8 mouse cellular contexts compared by ENCODE assay signal in genomic region chr17:80479295-80480030, GRCm38 (mm10). TPM values are rescaled to one million over a fixed set of nuclear protein-coding genes. Genes with fewer than 3 reads are reported as not detected.
DNase-seq lines count a peak whose midpoint lies in the region; ATAC-seq and TF ChIP-seq lines count a peak whose summit lies in the region.

No protein-coding gene starts in this region.

- no peaks in the 10 kb centered on the region for H3K9me3 ChIP-seq in MEL (replicated peaks; ENCODE audit: insufficient read depth, low read length)
- no peaks in the 10 kb centered on the region for H3K9me3 ChIP-seq in forebrain, postnatal 0 days (ENCODE audit: low read length)
- no peaks in the 10 kb centered on the region for H3K9me3 ChIP-seq in lung, postnatal 0 days (ENCODE audit: low read length)

- intact Hi-C loops in heart, postnatal 36 days (cut with DNase I): loop anchor here (2.0 to 10.0 kb wide), 4 partner anchors 15 to 272 kb away; partner anchors contain the start of genes Gm10190, Map4k3, Srsf7 and Ttc39d

- peak overlapping the region; percentile 92 to 95 for H3K4me3 ChIP-seq in MEL (ENCODE audit: control insufficient read depth in 1 of 2, insufficient read depth in 1 of 2, low read depth in 2 of 2, low read length in 2 of 2)
- H3K4me3 ChIP-seq in cerebellum, adult 2 months (replicated peaks; ENCODE audit: insufficient read depth, low read depth, low read length): peak overlapping the region; percentile 74
- peak overlapping the region; percentile 94 for H3K4me3 ChIP-seq in forebrain, postnatal 0 days (ENCODE audit: low read depth, low read length)
- H3K4me3 ChIP-seq in lung, postnatal 0 days (ENCODE audit: low read depth, low read length): peak overlapping the region; percentile 94

- TF ChIP-seq RAD21 in MEL (IDR thresholded peaks at IDR 0.05; ENCODE audit: low read depth, low read length): no peak

- peak overlapping the region; percentile 86 for H3K27ac ChIP-seq in MEL (ENCODE audit: control insufficient read depth, low read depth, low read length)
- peak overlapping the region; percentile 48; the same call in 1 of the 2 replicates for H3K27ac ChIP-seq in cerebellum, adult 2 months (ENCODE audit: insufficient read depth, low read length)
- H3K27ac ChIP-seq in forebrain, postnatal 0 days (ENCODE audit: low read depth, low read length): peak overlapping the region; percentile 96
- peak overlapping the region; percentile 95 for H3K27ac ChIP-seq in lung, postnatal 0 days (ENCODE audit: low read length)

- H3K36me3 ChIP-seq in MEL (ENCODE audit: control insufficient read depth in 1 of 2, insufficient read depth in 2 of 2, low read length in 2 of 2): peaks cover 3 to 39% of the 10 kb centered on the region in 2 experiments; a peak in 2 of 4 replicates
- H3K36me3 ChIP-seq in forebrain, postnatal 0 days (ENCODE audit: insufficient read depth): 0 out of 2 replicates have a peak, but pooled peaks cover 3% of the 10 kb centered on the region
- no peaks in the 10 kb centered on the region for H3K36me3 ChIP-seq in lung, postnatal 0 days (ENCODE audit: insufficient read depth, low read length)

- under 1% methylated on average over 70 of the region's 71 CpGs for WGBS in cerebellum, adult 2 months
- 1% methylated on average over 71 of the region's 71 CpGs for WGBS in forebrain, postnatal 0 days
- 1% methylated on average over 45 of the region's 71 CpGs for WGBS in lung, postnatal 0 days

- DNase-seq in MEL (ENCODE audit: low read depth, low spot score): peak; percentile 88
- DNase-seq in cerebellum, adult 2 months: peak; percentile 55 to 68
- peak; percentile 60 for DNase-seq in forebrain, postnatal 0 days
- peak; percentile 57 to 71 for DNase-seq in heart, postnatal 36 days
- DNase-seq in layer of hippocampus, adult 9-11 months: peak; percentile 49
- DNase-seq in lung, postnatal 0 days (ENCODE audit: low spot score): peak; percentile 56
- peak; percentile 46 for DNase-seq in ovary, postnatal 10 days (ENCODE audit: low spot score)
- peak; percentile 55 to 58 for DNase-seq in thymus, postnatal 10 days (ENCODE audit: low spot score in 2 of 2)

- H3K27me3 ChIP-seq in MEL (ENCODE audit: control insufficient read depth in 1 of 2, insufficient read depth in 2 of 2, low read length in 2 of 2): no peaks in the 10 kb centered on the region
- no peaks in the 10 kb centered on the region for H3K27me3 ChIP-seq in cerebellum, adult 2 months (ENCODE audit: control insufficient read depth, insufficient read depth, low read length)
- no peaks in the 10 kb centered on the region for H3K27me3 ChIP-seq in forebrain, postnatal 0 days (ENCODE audit: insufficient read depth, low read length)
- no peaks in the 10 kb centered on the region for H3K27me3 ChIP-seq in lung, postnatal 0 days (replicated peaks; ENCODE audit: insufficient read depth, low read length)

- TF ChIP-seq CTCF in MEL (IDR thresholded peaks at IDR 0.05 in 2 of 3, conservative IDR thresholded peaks at IDR 0.05 in 1 of 3; ENCODE audit: control insufficient read depth in 1 of 3, insufficient read depth in 1 of 3, low read depth in 2 of 3, low read length in 3 of 3, poor library complexity in 1 of 3, severe bottlenecking in 1 of 3): no peak
- no peak for TF ChIP-seq CTCF in cerebellum, adult 2 months (IDR thresholded peaks at IDR 0.05; ENCODE audit: borderline replicate concordance, insufficient read depth, low read depth, low read length)
- no peak for TF ChIP-seq CTCF in forebrain, postnatal 0 days (IDR thresholded peaks at IDR 0.05; ENCODE audit: low read depth)
- TF ChIP-seq CTCF in lung, postnatal 0 days (IDR thresholded peaks at IDR 0.05): no peak

- TF ChIP-seq EP300 in MEL (IDR thresholded peaks at IDR 0.05; ENCODE audit: low read depth in 1 of 2, low read length in 2 of 2): no peak
- no peak for TF ChIP-seq EP300 in lung, postnatal 0 days (IDR thresholded peaks at IDR 0.05)

- peak overlapping the region; percentile 96 for H3K9ac ChIP-seq in MEL (ENCODE audit: control insufficient read depth, low read depth, low read length, poor library complexity, severe bottlenecking)
- H3K9ac ChIP-seq in forebrain, postnatal 0 days: peak overlapping the region; percentile 84
- H3K9ac ChIP-seq in lung, postnatal 0 days (replicated peaks; ENCODE audit: low read depth): peak overlapping the region; percentile 83

- H3K4me2 ChIP-seq in forebrain, postnatal 0 days (ENCODE audit: low read depth): peak overlapping the region; percentile 68
- H3K4me2 ChIP-seq in lung, postnatal 0 days (replicated peaks; ENCODE audit: low read depth, low read length): peak overlapping the region; percentile 85

- peak; percentile 19 to 39; a peak in 1 of 4 replicates for TF ChIP-seq POLR2A in MEL (IDR thresholded peaks at IDR 0.05; ENCODE audit: control insufficient read depth in 1 of 2, insufficient read depth in 1 of 2, low read depth in 1 of 2, low read length in 2 of 2, poor library complexity in 1 of 2)
- TF ChIP-seq POLR2A in cerebellum, adult 2 months (IDR thresholded peaks at IDR 0.05; ENCODE audit: borderline replicate concordance, insufficient read depth, low read length): no peak

- ATAC-seq in forebrain, postnatal 0 days: peak; percentile 30
- peak; percentile 56 for ATAC-seq in lung, postnatal 0 days

- peaks cover 14 to 33% of the 10 kb centered on the region in 2 experiments for H3K4me1 ChIP-seq in MEL (ENCODE audit: control insufficient read depth in 1 of 2, insufficient read depth in 2 of 2, low read length in 2 of 2)
- H3K4me1 ChIP-seq in cerebellum, adult 2 months (ENCODE audit: control insufficient read depth, insufficient read depth, low read length): peaks cover 2% of the 10 kb centered on the region; the same call in 1 of the 2 replicates
- H3K4me1 ChIP-seq in forebrain, postnatal 0 days (ENCODE audit: insufficient read depth): peaks cover 22% of the 10 kb centered on the region
- H3K4me1 ChIP-seq in lung, postnatal 0 days (ENCODE audit: insufficient read depth, low read depth, low read length): peaks cover 9% of the 10 kb centered on the region; the same call in 1 of the 2 replicates

- H3K79me2 ChIP-seq in MEL (ENCODE audit: control insufficient read depth, insufficient read depth, low read length, poor library complexity): peaks cover 49% of the 10 kb centered on the region

TF ChIP-seq in MEL, 35 proteins besides CTCF, POLR2A, EP300 and RAD21:
- TF ChIP-seq E2F4 (IDR thresholded peaks at IDR 0.05; ENCODE audit: borderline replicate concordance, low read depth, low read length) (no peak), MAZ (IDR thresholded peaks at IDR 0.05; ENCODE audit: low read depth, low read length) (0 out of 2 replicates have a peak, but pooled peaks have one; percentile 32), RCOR1 (IDR thresholded peaks at IDR 0.05; ENCODE audit: low read depth, low read length) (no peak), SIN3A (IDR thresholded peaks at IDR 0.05; ENCODE audit: low read length) (no peak; the same call in 1 of the 2 replicates), MYC (IDR thresholded peaks at IDR 0.05; ENCODE audit: low read depth, low read length) (peak; percentile 39; the same call in 1 of the 2 replicates), ZNF384 (IDR thresholded peaks at IDR 0.05; ENCODE audit: low read depth, low read length) (no peak), TBP (IDR thresholded peaks at IDR 0.05; ENCODE audit: low read depth, low read length) (0 out of 2 replicates have a peak, but pooled peaks have one; percentile 55), MAX (IDR thresholded peaks at IDR 0.05; ENCODE audit: low read length) (peak; percentile 25; the same call in 1 of the 2 replicates), ETS1 (IDR thresholded peaks at IDR 0.05; ENCODE audit: low read depth, low read length) (0 out of 2 replicates have a peak, but pooled peaks have one; percentile 13), GATA1 (IDR thresholded peaks at IDR 0.05; ENCODE audit: low read depth, low read length) (no peak), MXI1 (IDR thresholded peaks at IDR 0.05; ENCODE audit: low read depth, low read length) (peak; percentile 86)
TF ChIP-seq in MEL: peak in this region for 6.

RNA-seq across cellular contexts. Expression of gene Sos1, which starts 0.8 kb away (rescaled TPM):
- total RNA-seq in MEL (2012; rRNA removed): 4.6 and 6.7 TPM in 2 replicates
- polyA plus RNA-seq in MEL (2012; ENCODE audit: insufficient read depth in 1 of 2, insufficient read length in 2 of 2, low read depth in 1 of 2, low replicate concordance in 2 of 2, missing spikeins in 1 of 2): 10 to 100 TPM; 12.1 to 20.3 TPM
- 18.8 and 19.3 TPM in 2 replicates for polyA plus RNA-seq in cerebellum, adult 2 months (2012; rRNA removed)
- 20.9 and 29.3 TPM in 2 replicates for total RNA-seq in forebrain, postnatal 0 days (2014; rRNA removed)
- 3.3 and 5.2 TPM in 2 replicates for polyA plus RNA-seq in forebrain, postnatal 0 days (2015; fragmentation: Nextera tagmentation; extraction: Ambion mirVana)
- total RNA-seq in heart, postnatal 36 days (2021): 10 to 100 TPM; 10.6 to 13.4 TPM
- polyA plus RNA-seq in lung, postnatal 0 days (2015; fragmentation: Nextera tagmentation; extraction: Ambion mirVana): 2.6 and 3.1 TPM in 2 replicates

Comparison
In these comparisons a context has a peak if more than half of its experiments do, and no peak if none do; other contexts are left out.
1. Peak in every context shown above with its lines: DNase-seq, ATAC-seq, H3K4me3 ChIP-seq and H3K27ac ChIP-seq.